Mouse (Mus musculus) heart, adult 2 months (tissue): ENCODE data around the gene Chst3. TPM values are rescaled to one million over a fixed set of nuclear protein-coding genes. Genes with fewer than 3 reads are reported as not detected.

Source experiments
- DNase-seq, 2 experiments: peaks; one replicate each; pipeline ENCODE4 v3.0.0; 2021
- H3K27ac ChIP-seq: fragments of 200-600 bp; 2 replicates; pipeline ENCODE4 v1.8.1; 2022
- H3K27me3 ChIP-seq: fragments of 200-500 bp; 2 replicates; pipeline ENCODE4 v1.6.1; 2012; ENCODE audit warnings: mild to moderate bottlenecking, low read length, inconsistent platforms, mixed read lengths; ENCODE audit not compliant: control insufficient read depth, insufficient read depth
- H3K36me3 ChIP-seq: fragments of 200-500 bp; 2 replicates; pipeline ENCODE4 v1.6.1; 2012; ENCODE audit warnings: low read length, inconsistent platforms; ENCODE audit not compliant: control insufficient read depth, insufficient read depth
- H3K4me1 ChIP-seq: fragments of 200-500 bp; 2 replicates; pipeline ENCODE4 v1.6.1; 2011; ENCODE audit warnings: low read length; ENCODE audit not compliant: control insufficient read depth, insufficient read depth
- H3K4me3 ChIP-seq: fragments of 200-600 bp; 2 replicates; pipeline ENCODE4 v1.8.1; 2022
- H3K79me2 ChIP-seq: fragments of 200-500 bp; replicated peaks from 2 replicates; pipeline ENCODE4 v1.6.1; 2012; ENCODE audit warnings: mild to moderate bottlenecking, inconsistent platforms, low read length, moderate library complexity, mixed read lengths; ENCODE audit not compliant: control insufficient read depth, insufficient read depth
- H3K9ac ChIP-seq: fragments of 200-500 bp; 2 replicates; pipeline ENCODE4 v1.6.1; 2012; ENCODE audit warnings: low read depth, mild to moderate bottlenecking, control low read depth, inconsistent platforms, low read length, mixed read lengths
- CTCF ChIP-seq: fragments of 200-600 bp; IDR thresholded peaks from 2 replicates; pipeline ENCODE4 v1.8.1; 2022; ENCODE audit warnings: antibody characterized with exemption, mild to moderate bottlenecking, moderate library complexity
- EP300 ChIP-seq: fragments of 200-500 bp; IDR thresholded peaks from 2 replicates; pipeline ENCODE4 v1.6.1; 2011; ENCODE audit warnings: low read depth, low read length, control low read depth; ENCODE audit not compliant: insufficient read depth
- POLR2A ChIP-seq: fragments of 200-500 bp; IDR thresholded peaks from 2 replicates; pipeline ENCODE4 v1.6.1; 2011; ENCODE audit warnings: mild to moderate bottlenecking, low read depth, low read length, control low read depth; ENCODE audit not compliant: insufficient read depth
- WGBS: fragments of 180-500 bp; shearing (Covaris S2); methylation state at CpG from one replicate; pipeline ENCODE4 v1.1.7; 2018; 5-methylcytosine and 5-hydroxymethylcytosine counted together
- intact Hi-C: fragments of 180-260 bp; cut with DNase I; formaldehyde crosslinking; loops from one replicate; pipeline ENCODE4 v1.15.1; 2025
- polyA plus RNA-seq: library from polyadenylated mRNA; depleted of rRNA; stranded (reverse); fragments of >200 nt; gene quantifications from 2 replicates; pipeline ENCODE4 v1.2.3, GENCODE M21; 2012
- total RNA-seq, 2 experiments: library from RNA; stranded (reverse); gene quantifications; 2 replicates each; pipeline ENCODE4 v1.2.3; 2021

Gene Chst3
- total and polyA plus RNA-seq, 3 experiments: 0.80 to 1.5 (median 0.91) TPM

DNA sequence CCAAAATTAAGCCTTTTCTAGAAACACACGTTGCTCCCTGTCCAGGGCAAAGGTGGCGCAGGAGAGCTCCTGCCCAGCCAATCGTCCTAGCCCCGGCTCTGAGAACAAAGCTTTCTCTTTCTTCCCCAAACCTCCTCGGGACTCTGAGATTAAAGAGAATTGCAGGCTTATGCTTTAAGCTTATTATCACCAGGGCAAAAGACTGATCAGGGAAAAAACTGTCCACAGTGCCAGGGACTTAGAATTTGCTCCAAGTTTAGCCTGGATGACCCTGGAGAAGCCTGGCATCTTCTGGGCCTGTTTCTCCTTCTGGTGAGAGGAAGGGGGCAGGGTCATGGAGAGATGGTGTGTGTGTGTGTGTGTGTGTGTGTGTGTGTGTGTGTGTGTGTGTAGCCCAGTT is 42.5 kb upstream of the Chst3 start:
- H3K36me3 ChIP-seq: no peaks in the 10 kb centered on the region
- 68% methylated on average over 5 of the region's 5 CpGs for WGBS
- TF ChIP-seq POLR2A (no peak), EP300 (no peak), CTCF (no peak)
- no peaks in the 10 kb centered on the region for H3K27me3 ChIP-seq
- no peaks in the 10 kb centered on the region for H3K79me2 ChIP-seq
- H3K9ac ChIP-seq: no peak overlapping the region
- H3K4me3 ChIP-seq: no peak overlapping the region
- intact Hi-C loops: no loop called here
- DNase-seq: no peak
- peaks cover 4% of the 10 kb centered on the region for H3K4me1 ChIP-seq
- H3K27ac ChIP-seq: no peak overlapping the region

DNA sequence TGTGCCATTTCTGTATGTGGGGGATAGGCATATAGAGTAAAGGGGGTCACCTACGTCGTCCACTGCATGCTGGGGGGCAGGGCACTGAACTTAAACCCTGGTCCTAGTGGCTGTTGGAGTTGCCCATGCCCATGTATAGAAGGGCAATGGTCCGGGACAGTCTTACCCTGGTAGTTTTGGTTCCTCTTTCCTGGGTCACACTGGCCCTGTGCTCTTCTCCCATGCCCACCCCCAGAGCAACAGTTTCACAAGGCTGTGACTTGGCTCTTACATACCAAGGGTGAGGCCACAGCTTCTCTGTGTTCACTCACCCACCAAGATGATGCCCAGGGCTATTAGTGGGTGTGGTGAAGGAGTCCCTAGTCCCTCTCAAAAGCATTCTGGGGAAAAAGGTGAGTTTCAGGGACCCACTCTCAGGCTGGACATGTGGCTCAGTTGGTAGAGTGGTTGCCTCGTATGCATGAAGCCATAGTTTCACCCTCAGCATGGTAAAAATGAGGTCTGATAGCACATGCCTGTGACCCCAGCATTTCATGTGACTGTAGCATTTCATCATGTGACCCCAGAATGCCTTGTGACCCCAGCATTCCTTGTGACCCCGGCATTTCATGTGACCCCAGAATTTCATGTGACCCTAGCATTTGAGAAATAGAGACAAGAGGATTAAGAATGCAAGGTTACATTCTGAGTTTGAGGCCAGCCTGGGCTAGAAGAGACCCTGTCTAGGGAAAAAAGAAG is 41.7 kb upstream of the Chst3 start:
- Histone ChIP-seq H3K27me3 (no peaks in the 10 kb centered on the region), H3K9ac (no peak overlapping the region), H3K4me1 (peaks cover 4% of the 10 kb centered on the region), H3K36me3 (no peaks in the 10 kb centered on the region), H3K4me3 (no peak overlapping the region), H3K79me2 (no peaks in the 10 kb centered on the region), H3K27ac (no peak overlapping the region)
- 88% methylated on average over 5 of the region's 5 CpGs for WGBS
- intact Hi-C loops: no loop called here
- TF ChIP-seq EP300 (no peak), POLR2A (no peak), CTCF (no peak)
- DNase-seq: peak in 1 of 2 experiments; percentile 60

DNA sequence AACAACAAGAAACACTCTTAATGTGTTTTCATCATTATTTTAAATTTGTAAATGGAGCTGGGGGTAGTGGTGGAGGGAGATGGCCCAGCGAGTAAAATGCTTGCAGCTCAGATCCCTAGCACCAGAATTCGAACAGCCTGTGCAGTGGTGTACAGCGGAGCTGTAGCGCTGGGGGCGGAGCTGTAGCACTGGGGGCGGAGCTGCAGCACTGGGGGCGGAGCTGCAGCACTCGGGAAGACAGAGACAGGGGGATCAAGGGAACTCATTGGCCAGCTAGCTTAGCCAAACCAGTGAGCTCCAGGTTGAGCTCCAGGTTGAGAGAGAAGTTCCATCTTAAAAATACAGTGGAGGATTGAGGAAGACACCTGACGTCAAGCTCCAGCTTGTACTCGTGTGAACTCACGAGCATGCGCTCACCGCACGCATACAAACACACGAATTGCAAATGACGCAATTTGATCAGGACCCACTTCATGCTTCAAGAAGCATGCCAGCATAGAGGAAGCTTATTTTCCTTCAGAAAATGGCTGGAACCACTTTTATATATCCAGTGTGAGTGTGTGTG is 38.3 kb upstream of the Chst3 start:
- H3K4me1 ChIP-seq: no peaks in the 10 kb centered on the region
- no peak for DNase-seq
- no peak overlapping the region for H3K9ac ChIP-seq
- no peak overlapping the region for H3K4me3 ChIP-seq
- intact Hi-C loops: no loop called here
- no peak for TF ChIP-seq EP300
- no peak for TF ChIP-seq CTCF
- no peak for TF ChIP-seq POLR2A
- WGBS: 68% methylated on average over 16 of the region's 16 CpGs
- no peaks in the 10 kb centered on the region for H3K79me2 ChIP-seq
- no peaks in the 10 kb centered on the region for H3K27me3 ChIP-seq
- H3K27ac ChIP-seq: no peak overlapping the region
- H3K36me3 ChIP-seq: no peaks in the 10 kb centered on the region

DNA sequence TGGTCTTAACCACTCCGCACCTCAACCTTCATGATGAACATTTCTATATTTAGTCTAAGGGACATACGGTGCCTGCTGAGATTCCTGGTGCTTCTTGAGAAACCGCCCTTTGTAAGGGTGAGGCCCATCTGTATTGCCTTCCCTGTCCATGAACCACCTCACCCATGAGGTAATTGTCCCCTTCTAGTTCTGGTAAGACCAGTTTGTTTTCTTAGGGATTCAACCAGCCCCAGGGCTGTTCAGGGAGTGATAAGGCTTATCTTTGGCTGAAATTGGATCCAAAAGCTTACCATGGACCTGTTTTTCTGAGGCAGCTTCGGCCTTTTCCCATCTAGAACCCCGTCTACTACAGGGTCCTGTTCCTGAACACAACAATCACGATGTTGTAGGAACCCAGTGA is 37.0 kb upstream of the Chst3 start:
- H3K27ac ChIP-seq: no peak overlapping the region
- no peak for TF ChIP-seq CTCF
- TF ChIP-seq POLR2A: no peak
- TF ChIP-seq EP300: no peak
- no peak overlapping the region for H3K9ac ChIP-seq
- H3K4me1 ChIP-seq: no peaks in the 10 kb centered on the region
- intact Hi-C loops: no loop called here
- no peaks in the 10 kb centered on the region for H3K79me2 ChIP-seq
- DNase-seq: no peak
- H3K4me3 ChIP-seq: no peak overlapping the region
- WGBS: 65% methylated on average over 6 of the region's 6 CpGs
- H3K27me3 ChIP-seq: no peaks in the 10 kb centered on the region
- no peaks in the 10 kb centered on the region for H3K36me3 ChIP-seq

DNA sequence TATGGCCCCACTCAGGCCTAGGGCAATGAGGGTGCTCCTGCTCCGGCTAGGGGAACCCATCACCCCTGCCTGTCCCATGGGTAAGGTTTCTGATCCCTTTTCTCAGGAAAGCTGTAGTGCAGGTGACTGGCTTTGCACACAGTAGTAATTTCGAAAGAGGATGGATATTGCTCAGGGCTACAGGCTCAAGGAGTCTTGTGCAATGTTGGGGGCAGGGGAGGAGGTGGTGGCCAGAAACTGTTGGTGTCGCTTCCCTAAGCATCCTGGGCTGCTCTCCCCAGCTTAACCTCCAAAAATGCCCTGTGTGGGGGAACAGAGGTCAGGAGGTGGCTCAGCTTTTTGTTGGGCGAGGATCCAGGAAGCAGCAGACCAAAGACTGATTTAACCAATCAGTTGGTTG is 33.5 kb upstream of the Chst3 start:
- Histone ChIP-seq H3K27ac (no peak overlapping the region), H3K36me3 (no peaks in the 10 kb centered on the region), H3K9ac (no peak overlapping the region), H3K4me3 (no peak overlapping the region), H3K4me1 (no peaks in the 10 kb centered on the region), H3K27me3 (no peaks in the 10 kb centered on the region), H3K79me2 (no peaks in the 10 kb centered on the region)
- WGBS: 81% methylated on average over 4 of the region's 4 CpGs
- TF ChIP-seq CTCF (no peak), EP300 (no peak), POLR2A (no peak)
- intact Hi-C loops: no loop called here
- DNase-seq: no peak

DNA sequence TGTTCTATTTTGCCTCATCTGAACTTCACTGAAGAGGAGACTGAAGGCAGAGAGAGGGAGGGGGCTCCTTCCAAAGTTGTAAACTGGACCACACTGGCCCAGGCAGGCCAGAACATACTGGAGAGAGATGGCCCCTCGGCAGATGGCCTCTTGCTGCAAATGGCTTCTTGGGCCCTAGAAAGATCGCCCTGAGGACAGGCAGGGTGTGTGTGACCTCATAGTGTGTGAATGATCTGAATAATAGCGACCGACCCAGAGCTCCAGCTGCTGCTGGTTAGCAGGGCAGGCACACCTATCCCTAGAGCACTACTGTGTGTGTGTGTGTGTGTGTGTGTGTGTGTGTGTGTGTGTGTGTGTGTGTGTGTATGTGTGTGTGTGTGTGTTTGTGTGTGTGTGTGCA is 33.1 kb upstream of the Chst3 start:
- Histone ChIP-seq H3K36me3 (no peaks in the 10 kb centered on the region), H3K4me3 (no peak overlapping the region), H3K27ac (no peak overlapping the region), H3K9ac (no peak overlapping the region), H3K27me3 (no peaks in the 10 kb centered on the region), H3K79me2 (no peaks in the 10 kb centered on the region), H3K4me1 (no peaks in the 10 kb centered on the region)
- DNase-seq: no peak
- 76% methylated on average over 4 of the region's 4 CpGs for WGBS
- intact Hi-C loops: no loop called here
- no peak for TF ChIP-seq POLR2A
- no peak for TF ChIP-seq CTCF
- TF ChIP-seq EP300: no peak
